Comparison of ENCODE assay signal across 10 mouse cellular contexts in genomic region chr6:121084050-121084480, GRCm38 (mm10). TPM values are rescaled to one million over a fixed set of nuclear protein-coding genes. Genes with fewer than 3 reads are reported as not detected.
DNase-seq lines count a peak whose midpoint lies in the region; ATAC-seq lines count a peak whose summit lies in the region.
"Had no signal": no experiment of that assay in that cellular context is flagged by ENCODE, and none has a peak within 500 bp of the region (broad histone marks: within the 10 kb centered on the region; RNA-seq: fewer than 3 reads in every experiment).

No protein-coding gene starts in this region.

- H3K27ac ChIP-seq in hindbrain, embryonic 11.5 days (ENCODE audit: low read depth, low read length): 0 out of 2 replicates have a peak overlapping the region, but pooled peaks have one; percentile 17
- no peak overlapping the region for H3K27ac ChIP-seq in hindbrain, embryonic 12.5 days
- peak overlapping the region; percentile 23; the same call in 1 of the 2 replicates for H3K27ac ChIP-seq in embryonic facial prominence, embryonic 15.5 days (replicated peaks)
- H3K27ac ChIP-seq in liver, embryonic 16.5 days (ENCODE audit: low read length): peak overlapping the region; percentile 85
- H3K27ac ChIP-seq: neural tube, embryonic 12.5 days had no signal

- 71% methylated on average over 6 of the region's 6 CpGs for WGBS in hindbrain, embryonic 11.5 days
- WGBS in hindbrain, embryonic 12.5 days: 74% methylated on average over 6 of the region's 6 CpGs
- 66% methylated on average over 6 of the region's 6 CpGs for WGBS in embryonic facial prominence, embryonic 15.5 days
- 17% methylated on average over 6 of the region's 6 CpGs for WGBS in liver, embryonic 16.5 days (ENCODE audit: insufficient replicate concordance)

- ATAC-seq in hindbrain, embryonic 11.5 days (ENCODE audit: low FRiP score): no peak
- no peak for ATAC-seq in hindbrain, embryonic 12.5 days (ENCODE audit: low FRiP score)
- no peak for ATAC-seq in embryonic facial prominence, embryonic 15.5 days (ENCODE audit: insufficient number of reproducible peaks, low FRiP score, low TSS enrichment, low read depth)
- ATAC-seq in liver, embryonic 16.5 days (ENCODE audit: low read depth): peak; percentile 83

- H3K4me3 ChIP-seq in hindbrain, embryonic 11.5 days (ENCODE audit: low read depth, low read length): no peak overlapping the region
- no peak overlapping the region for H3K4me3 ChIP-seq in hindbrain, embryonic 12.5 days
- no peak overlapping the region for H3K4me3 ChIP-seq in embryonic facial prominence, embryonic 15.5 days (replicated peaks)
- peak overlapping the region; percentile 35 for H3K4me3 ChIP-seq in liver, embryonic 16.5 days (ENCODE audit: low read depth, low read length)
- H3K4me3 ChIP-seq: neural tube, embryonic 12.5 days had no signal

- no peak for DNase-seq in hindbrain, embryonic 11.5 days (ENCODE audit: low spot score)
- peak; percentile 36 for DNase-seq in adipocyte (ENCODE audit: low spot score)
- no peak for DNase-seq in left cerebral cortex, adult 18-20 months (ENCODE audit: low spot score in 2 of 2)
- no peak for DNase-seq in right cerebral cortex, adult 2 months (ENCODE audit: low spot score in 2 of 2)
- DNase-seq in gastrocnemius, postnatal 4 days (ENCODE audit: low spot score in 2 of 2): no peak
- DNase-seq: cerebellum, adult 9-11 months had no signal

- H3K36me3 ChIP-seq in hindbrain, embryonic 11.5 days (ENCODE audit: control insufficient read depth, insufficient read depth, low read length): no peaks in the 10 kb centered on the region
- no peaks in the 10 kb centered on the region for H3K36me3 ChIP-seq in hindbrain, embryonic 12.5 days
- H3K36me3 ChIP-seq in embryonic facial prominence, embryonic 15.5 days: no peaks in the 10 kb centered on the region
- H3K36me3 ChIP-seq in liver, embryonic 16.5 days (ENCODE audit: control insufficient read depth, insufficient read depth): no peaks in the 10 kb centered on the region
- H3K36me3 ChIP-seq: neural tube, embryonic 12.5 days had no signal

- H3K9ac ChIP-seq in hindbrain, embryonic 11.5 days (ENCODE audit: low read depth, low read length): no peak overlapping the region
- H3K9ac ChIP-seq in hindbrain, embryonic 12.5 days: no peak overlapping the region
- no peak overlapping the region for H3K9ac ChIP-seq in embryonic facial prominence, embryonic 15.5 days
- peak overlapping the region; percentile 49 for H3K9ac ChIP-seq in liver, embryonic 16.5 days (ENCODE audit: low read depth, low read length)
- H3K9ac ChIP-seq: neural tube, embryonic 12.5 days had no signal

- no peaks in the 10 kb centered on the region for H3K27me3 ChIP-seq in hindbrain, embryonic 11.5 days (ENCODE audit: control insufficient read depth, insufficient read depth, low read length)
- H3K27me3 ChIP-seq in hindbrain, embryonic 12.5 days: no peaks in the 10 kb centered on the region
- no peaks in the 10 kb centered on the region for H3K27me3 ChIP-seq in embryonic facial prominence, embryonic 15.5 days
- no peaks in the 10 kb centered on the region for H3K27me3 ChIP-seq in liver, embryonic 16.5 days (ENCODE audit: control insufficient read depth, insufficient read depth, low read depth, low read length)
- H3K27me3 ChIP-seq: neural tube, embryonic 12.5 days had no signal

- no peak overlapping the region for H3K4me2 ChIP-seq in hindbrain, embryonic 11.5 days (replicated peaks; ENCODE audit: low read depth, low read length)
- no peak overlapping the region for H3K4me2 ChIP-seq in hindbrain, embryonic 12.5 days (replicated peaks)
- no peak overlapping the region for H3K4me2 ChIP-seq in embryonic facial prominence, embryonic 15.5 days (replicated peaks)
- peak overlapping the region; percentile 71 for H3K4me2 ChIP-seq in liver, embryonic 16.5 days (ENCODE audit: low read depth, low read length)
- H3K4me2 ChIP-seq: neural tube, embryonic 12.5 days had no signal

- H3K4me1 ChIP-seq in hindbrain, embryonic 11.5 days (replicated peaks; ENCODE audit: control insufficient read depth, insufficient read depth, low read length): no peaks in the 10 kb centered on the region; the same call in 1 of the 2 replicates
- H3K4me1 ChIP-seq in hindbrain, embryonic 12.5 days: peaks cover 38% of the 10 kb centered on the region
- H3K4me1 ChIP-seq in embryonic facial prominence, embryonic 15.5 days: peaks cover 54% of the 10 kb centered on the region
- peaks cover 69% of the 10 kb centered on the region for H3K4me1 ChIP-seq in liver, embryonic 16.5 days (ENCODE audit: control insufficient read depth, low read depth, low read length)

- no peaks in the 10 kb centered on the region for H3K9me3 ChIP-seq in hindbrain, embryonic 11.5 days (ENCODE audit: control insufficient read depth, low read length)
- no peaks in the 10 kb centered on the region for H3K9me3 ChIP-seq in hindbrain, embryonic 12.5 days (replicated peaks)
- no peaks in the 10 kb centered on the region for H3K9me3 ChIP-seq in embryonic facial prominence, embryonic 15.5 days (replicated peaks)
- no peaks in the 10 kb centered on the region for H3K9me3 ChIP-seq in liver, embryonic 16.5 days (replicated peaks; ENCODE audit: control insufficient read depth, low read length)
- H3K9me3 ChIP-seq: neural tube, embryonic 12.5 days had no signal

RNA-seq across cellular contexts. Expression of gene Mical3, which starts 46.7 kb away (rescaled TPM):
- 17.1 and 27.4 TPM in 2 replicates for polyA plus RNA-seq in hindbrain, embryonic 11.5 days (2014; fragmentation: Nextera tagmentation; extraction: Ambion mirVana)
- polyA plus RNA-seq in hindbrain, embryonic 12.5 days (2016; fragmentation: Nextera tagmentation; extraction: Ambion mirVana): 20.7 and 22.7 TPM in 2 replicates
- 11.5 and 14.1 TPM in 2 replicates for polyA plus RNA-seq in embryonic facial prominence, embryonic 15.5 days (2015; fragmentation: Nextera tagmentation; extraction: Ambion mirVana)
- 9.2 and 9.3 TPM in 2 replicates for polyA plus RNA-seq in liver, embryonic 16.5 days (2015; fragmentation: Nextera tagmentation; extraction: Ambion mirVana)
- total RNA-seq in left cerebral cortex, adult 18-20 months (2021): 100 to 1,000 TPM; 108 to 119 TPM
- 100 to 1,000 TPM in 1 of 2 experiments, 10 to 100 TPM in 1; 99.9 to 103 TPM for total RNA-seq in gastrocnemius, postnatal 4 days (2021)
